Mouse (Mus musculus): Measurements from ENCODE around the gene Ubac2.
A peak's percentile ranks its signal among the peaks of the same experiment; 100 is the strongest.

The Ubac2 gene

DNA sequence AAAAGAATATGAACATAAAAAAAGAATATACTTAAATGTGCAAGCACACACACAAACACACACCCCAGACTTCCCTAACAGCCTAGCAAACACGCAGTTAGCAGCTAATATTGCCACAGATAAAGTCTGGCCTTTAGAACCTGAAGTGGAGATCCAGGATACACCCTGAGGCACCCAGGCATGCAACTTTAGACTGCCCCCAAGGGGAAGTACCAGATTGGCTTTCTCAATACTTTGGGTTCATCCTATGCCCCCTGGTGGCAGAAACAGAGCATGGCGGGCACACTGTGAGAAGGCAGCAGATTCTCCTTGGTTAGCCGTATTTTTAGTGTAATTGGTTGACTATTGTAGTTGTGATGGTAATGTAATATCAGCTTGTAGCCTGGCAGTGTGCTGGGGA is 182.2 kb downstream of the Ubac2 start:
- peak; percentile 77 to 89 for DNase-seq

DNA sequence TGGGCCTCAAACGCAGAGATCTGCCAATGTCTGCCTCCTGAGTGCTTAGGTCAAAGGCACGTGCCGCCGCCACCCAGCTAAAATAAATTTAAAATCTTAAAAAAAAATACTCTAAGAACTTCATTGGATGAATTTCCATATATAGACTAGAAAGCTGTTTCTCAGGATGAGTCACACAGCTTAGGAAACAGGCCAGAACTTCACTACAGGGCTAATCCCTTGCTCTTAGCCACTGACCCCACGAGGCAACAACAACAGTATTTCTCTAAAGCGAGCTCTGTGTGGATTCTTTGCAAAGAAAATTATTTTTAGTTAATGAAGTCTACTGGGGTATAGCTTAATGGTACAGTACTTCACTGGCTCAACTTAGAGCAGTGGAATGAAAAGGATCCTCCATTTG is 183.0 kb downstream of the Ubac2 start:
- no peak for DNase-seq

GRCm38 (mm10) chr14:122062411-122063090 is 184.1 kb downstream of the Ubac2 start:
- no peak for DNase-seq

- no peak for DNase-seq
Observed at GRCm38 (mm10) chr14:122063599-122063998, 185.2 kb downstream of the Ubac2 start.

- peak; percentile 67 to 80 for DNase-seq
Observed at GRCm38 (mm10) chr14:122064519-122064918, 186.1 kb downstream of the Ubac2 start.

- DNase-seq, result no peak
Observed at GRCm38 (mm10) chr14:122066243-122066642, 187.8 kb downstream of the Ubac2 start.

- peak; percentile 55 to 81 for DNase-seq
Observed at GRCm38 (mm10) chr14:122068036-122068435, 189.6 kb downstream of the Ubac2 start.

DNA sequence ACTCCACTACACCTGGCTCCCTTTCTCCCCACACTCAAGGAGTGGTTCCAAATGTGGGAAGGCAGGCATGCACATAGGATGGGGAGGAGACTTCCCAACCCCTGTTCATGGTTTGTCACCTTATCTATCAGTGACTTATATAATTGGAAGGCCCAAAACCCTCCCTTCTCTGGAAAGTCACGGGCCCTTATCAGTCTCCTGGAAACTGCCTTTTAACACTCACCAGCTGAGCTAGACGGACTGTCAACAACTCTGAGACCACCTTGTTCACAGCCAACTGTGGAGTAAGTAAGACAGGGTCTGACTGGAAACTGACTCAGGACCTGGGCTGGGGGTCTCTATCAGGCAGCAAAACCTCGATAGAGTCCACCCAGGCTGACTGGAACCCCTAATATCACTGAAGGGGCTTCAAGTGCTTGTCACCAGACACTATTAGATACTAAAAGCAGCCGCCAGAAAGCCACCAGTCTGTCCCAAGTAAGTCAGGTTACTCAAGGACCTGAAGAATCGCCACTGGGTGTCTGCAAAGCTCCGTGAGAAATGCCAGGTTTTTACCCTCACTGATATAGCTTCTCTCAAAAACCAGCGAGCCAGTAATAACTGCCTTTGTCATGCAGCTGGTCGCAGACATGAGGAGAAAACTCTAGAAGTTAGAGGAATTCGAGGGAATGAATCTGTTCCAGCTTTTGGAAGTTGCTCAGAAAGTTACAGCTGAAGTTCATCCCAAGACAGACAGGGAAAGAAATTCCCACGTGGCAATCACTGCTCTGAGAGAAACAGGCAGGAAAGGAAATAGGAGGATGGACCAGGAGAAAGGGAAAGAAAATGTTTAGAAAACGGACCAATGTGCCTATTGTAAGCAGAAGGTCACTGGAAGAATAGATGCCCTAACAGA is 190.6 kb downstream of the Ubac2 start:
- DNase-seq, result no peak

GRCm38 (mm10) chr14:122069948-122070347 is 191.5 kb downstream of the Ubac2 start:
- DNase-seq, result no peak
